Mouse (Mus musculus) liver, adult 2 months (tissue): ENCODE measurements around the gene Ifnlr1. TPM values are rescaled to one million over a fixed set of nuclear protein-coding genes. Genes with fewer than 3 reads are reported as not detected.

Experiments used
- DNase-seq: peaks from one replicate; pipeline ENCODE4 v3.0.0-alpha.2; 2011; ENCODE audit warnings: low read depth, low spot score; ENCODE audit errors: extremely low read depth
- H3K27ac ChIP-seq: fragments of 200-500 bp; replicated peaks from 2 replicates; pipeline ENCODE4 v1.5.1; 2012; ENCODE audit warnings: low read depth, mild to moderate bottlenecking, control low read depth, inconsistent platforms, low read length; ENCODE audit not compliant: insufficient read depth
- H3K27me3 ChIP-seq: fragments of 200-500 bp; 2 replicates; pipeline ENCODE4 v1.6.1; 2012; ENCODE audit warnings: mild to moderate bottlenecking, moderate library complexity, low read length, inconsistent platforms; ENCODE audit not compliant: control insufficient read depth, insufficient read depth
- H3K36me3 ChIP-seq: fragments of 200-500 bp; 2 replicates; pipeline ENCODE4 v1.6.1; 2012; ENCODE audit warnings: low read length, inconsistent platforms; ENCODE audit not compliant: control insufficient read depth, insufficient read depth
- H3K4me1 ChIP-seq: fragments of 200-500 bp; 2 replicates; pipeline ENCODE4 v1.6.1; 2011; ENCODE audit warnings: low read length; ENCODE audit not compliant: control insufficient read depth, insufficient read depth
- H3K4me3 ChIP-seq: fragments of 200-500 bp; 2 replicates; pipeline ENCODE4 v1.5.1; 2011; ENCODE audit warnings: low read depth, mild to moderate bottlenecking, control low read depth, low read length, moderate library complexity; ENCODE audit not compliant: insufficient read depth
- H3K79me2 ChIP-seq: fragments of 200-500 bp; 2 replicates; pipeline ENCODE4 v1.6.1; 2012; ENCODE audit warnings: inconsistent platforms, mild to moderate bottlenecking, low read length, moderate library complexity; ENCODE audit not compliant: control insufficient read depth, insufficient read depth
- H3K9ac ChIP-seq: fragments of 200-500 bp; 2 replicates; pipeline ENCODE4 v1.6.1; 2012; ENCODE audit warnings: low read depth, mild to moderate bottlenecking, control low read depth, inconsistent platforms, low read length
- CTCF ChIP-seq: fragments of 200-500 bp; IDR thresholded peaks from 2 replicates; pipeline ENCODE4 v1.5.1; 2011; ENCODE audit warnings: low read depth, low read length, control low read depth
- POLR2A ChIP-seq: fragments of 200-500 bp; IDR thresholded peaks from 2 replicates; pipeline ENCODE4 v1.6.1; 2011; ENCODE audit warnings: low read length, control low read depth; ENCODE audit not compliant: insufficient read depth; ENCODE audit errors: extremely low read depth
- WGBS: fragments of 180-500 bp; shearing (Covaris S2); methylation state at CpG from one replicate; pipeline ENCODE4 v1.1.7; 2018; 5-methylcytosine and 5-hydroxymethylcytosine counted together
- polyA plus RNA-seq: library from polyadenylated mRNA; depleted of rRNA; stranded (reverse); fragments of >200 nt; gene quantifications from 2 replicates; pipeline ENCODE4 v1.2.3, GENCODE M21; 2012
- total RNA-seq: library from RNA; depleted of rRNA; stranded (reverse); fragments of >200 nt; gene quantifications from 2 replicates; pipeline ENCODE4 v1.2.3, GENCODE M21; 2014

Gene Ifnlr1
- total and polyA plus RNA-seq, 2 experiments = under 0.01 to 0.06 TPM

DNA sequence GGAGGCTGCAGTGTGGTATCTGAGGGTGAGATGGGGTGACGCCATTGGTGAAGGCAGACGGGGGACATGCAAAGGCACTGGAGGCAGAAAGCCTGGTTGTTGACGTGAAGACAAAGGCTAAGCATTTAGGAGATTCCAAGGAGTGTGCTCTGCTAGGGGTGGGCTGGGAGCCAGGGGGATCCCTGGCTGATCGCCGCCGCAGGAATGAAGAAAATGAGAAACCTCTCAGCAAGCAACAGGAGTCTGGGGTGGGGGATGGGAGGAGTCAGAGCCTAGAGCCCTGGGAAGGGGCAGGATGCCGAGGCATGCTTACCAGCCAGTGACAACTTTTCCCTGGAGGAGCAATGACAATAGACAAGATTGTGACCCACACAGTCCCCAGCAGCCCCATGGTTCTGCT, 30.6 kb upstream of the Ifnlr1 start:
- Histone ChIP-seq H3K4me3 (no peak overlapping the region), H3K79me2 (no peaks in the 10 kb centered on the region), H3K9ac (no peak overlapping the region), H3K4me1 (peaks cover 2% of the 10 kb centered on the region), H3K27me3 (no peaks in the 10 kb centered on the region), H3K36me3 (no peaks in the 10 kb centered on the region), H3K27ac (no peak overlapping the region)
- TF ChIP-seq CTCF = no peak
- no peak for TF ChIP-seq POLR2A
- WGBS = 78% methylated on average over 7 of the region's 7 CpGs
- no peak for DNase-seq

DNA sequence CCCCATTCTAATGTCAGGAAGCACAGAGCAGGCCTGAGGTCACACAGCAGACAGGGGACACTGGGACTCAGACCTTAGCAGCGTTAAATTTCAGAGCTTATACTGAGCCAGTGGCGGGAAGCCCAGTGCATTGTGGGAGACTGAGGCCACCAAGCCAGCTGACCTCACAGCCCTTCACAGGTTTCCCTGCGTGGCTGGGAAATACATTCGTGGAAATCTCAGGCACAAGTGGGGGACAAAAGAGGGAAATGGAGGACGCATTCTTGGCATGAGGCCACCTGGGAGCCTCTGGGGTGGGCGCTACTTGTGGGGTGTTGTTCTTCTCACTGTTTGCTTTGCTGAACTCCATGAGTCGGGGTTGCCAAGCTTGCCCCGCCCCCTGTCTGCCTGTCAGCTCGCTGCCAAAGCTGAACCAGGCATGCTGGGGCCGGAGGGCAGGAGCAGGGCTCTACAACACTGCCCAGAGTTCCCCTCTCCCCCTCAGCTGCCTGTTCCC, 29.9 kb upstream of the Ifnlr1 start:
- 16% methylated on average over 10 of the region's 10 CpGs for WGBS

DNA sequence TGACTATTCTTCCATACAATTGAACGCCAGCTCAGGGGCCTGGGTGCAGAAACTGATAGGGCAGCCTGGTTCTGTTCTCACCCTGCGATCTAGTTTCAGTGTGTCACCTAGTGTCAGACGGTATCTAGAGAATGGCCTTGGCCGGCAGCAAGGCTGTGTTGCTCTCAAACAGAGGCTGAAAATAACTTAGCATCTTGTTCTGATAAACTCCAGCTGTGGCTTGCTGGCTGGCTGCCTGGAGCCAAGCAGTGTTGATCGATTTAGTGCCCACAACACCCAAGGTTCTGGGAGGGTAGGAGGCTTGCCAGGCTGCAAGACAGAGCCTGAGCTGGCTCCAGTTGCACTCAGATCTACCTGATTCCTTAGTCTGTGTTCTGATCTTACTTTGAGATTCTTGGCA, 27.6 kb upstream of the Ifnlr1 start:
- Histone ChIP-seq H3K27ac (no peak overlapping the region), H3K36me3 (no peaks in the 10 kb centered on the region), H3K9ac (no peak overlapping the region), H3K4me1 (peaks cover 2% of the 10 kb centered on the region), H3K27me3 (no peaks in the 10 kb centered on the region), H3K79me2 (no peaks in the 10 kb centered on the region), H3K4me3 (no peak overlapping the region)
- no peak for DNase-seq
- 60% methylated on average over 5 of the region's 5 CpGs for WGBS
- TF ChIP-seq CTCF (no peak), POLR2A (no peak)

More for the DNA sequence above, 29.9 kb upstream of the Ifnlr1 start:
- H3K79me2 ChIP-seq = no peaks in the 10 kb centered on the region
- H3K36me3 ChIP-seq = no peaks in the 10 kb centered on the region
- peak overlapping the region; percentile 62 for H3K9ac ChIP-seq
- peaks cover 2% of the 10 kb centered on the region for H3K4me1 ChIP-seq
- H3K4me3 ChIP-seq = peak overlapping the region; percentile 8; the same call in 1 of the 2 replicates
- H3K27me3 ChIP-seq = no peaks in the 10 kb centered on the region
- DNase-seq = peak; percentile 64
- no peak overlapping the region for H3K27ac ChIP-seq
- TF ChIP-seq POLR2A = no peak

DNA sequence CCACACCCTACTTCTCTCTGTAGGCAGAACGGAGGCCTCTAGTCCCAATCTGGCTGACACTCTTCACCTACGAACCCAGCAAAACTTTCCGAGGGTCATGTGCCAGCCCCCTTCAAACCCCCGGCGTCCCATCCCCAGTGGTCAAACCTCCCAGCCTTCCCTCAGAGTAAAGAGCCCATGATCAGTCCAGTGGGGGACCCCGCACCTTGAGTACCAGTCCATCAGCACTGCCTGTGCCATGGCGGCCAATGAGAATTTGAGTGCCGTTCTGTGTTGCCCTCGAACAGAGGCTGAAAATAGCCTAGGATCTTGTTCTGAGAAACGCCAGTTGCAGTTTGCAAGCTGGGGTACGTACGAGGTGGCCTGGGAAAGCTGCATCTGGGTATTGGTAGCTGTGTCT, 27.2 kb upstream of the Ifnlr1 start:
- H3K27me3 ChIP-seq = no peaks in the 10 kb centered on the region
- 86% methylated on average over 12 of the region's 12 CpGs for WGBS
- no peak overlapping the region for H3K4me3 ChIP-seq

DNA sequence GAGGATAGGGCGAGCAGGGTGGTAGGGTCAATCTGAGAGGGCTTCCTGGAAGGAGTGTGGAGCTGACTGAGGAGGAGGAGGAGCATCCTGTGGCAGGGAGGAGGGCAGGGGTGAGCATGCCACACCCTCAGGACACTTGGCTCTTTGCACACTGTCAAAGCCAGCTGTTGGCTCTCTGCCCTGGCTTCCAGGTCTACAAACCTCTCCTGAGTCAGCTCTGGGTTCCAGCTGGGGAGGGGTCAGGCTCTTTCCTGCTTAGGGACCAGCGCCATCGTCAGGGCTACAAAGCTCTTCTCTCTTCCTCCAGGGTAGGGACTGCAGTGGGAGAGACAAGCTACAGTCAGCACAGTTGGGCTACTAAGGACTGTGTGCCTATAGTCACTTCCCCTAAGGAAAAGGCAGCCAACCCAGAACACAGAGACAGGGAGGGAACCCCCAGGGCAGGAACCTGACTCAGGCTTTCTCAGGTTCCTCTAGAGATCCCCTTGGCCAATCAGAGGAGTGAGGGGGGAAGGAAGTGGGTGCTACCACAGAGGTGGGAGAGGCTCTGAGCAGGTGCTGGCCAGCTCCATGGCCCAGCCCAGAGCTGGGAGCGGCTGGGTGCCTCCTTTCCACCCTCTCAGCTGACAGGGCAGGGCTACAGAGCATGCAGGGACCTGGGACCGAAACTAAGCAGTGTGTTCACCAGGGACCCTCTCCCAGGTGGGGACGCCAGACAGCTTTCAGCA, 24.8 kb upstream of the Ifnlr1 start:
- Histone ChIP-seq H3K27ac (no peak overlapping the region), H3K4me1 (no peaks in the 10 kb centered on the region), H3K4me3 (no peak overlapping the region), H3K9ac (no peak overlapping the region), H3K27me3 (no peaks in the 10 kb centered on the region), H3K79me2 (no peaks in the 10 kb centered on the region), H3K36me3 (no peaks in the 10 kb centered on the region)
- peak; percentile 68 for DNase-seq
- TF ChIP-seq POLR2A (no peak), CTCF (no peak)
- 63% methylated on average over 6 of the region's 6 CpGs for WGBS

More for the DNA sequence above, 27.2 kb upstream of the Ifnlr1 start:
- no peak for TF ChIP-seq CTCF
- TF ChIP-seq POLR2A = no peak
- Histone ChIP-seq H3K9ac (no peak overlapping the region), H3K27ac (no peak overlapping the region), H3K4me1 (peaks cover 2% of the 10 kb centered on the region), H3K79me2 (no peaks in the 10 kb centered on the region), H3K36me3 (no peaks in the 10 kb centered on the region)
- no peak for DNase-seq

DNA sequence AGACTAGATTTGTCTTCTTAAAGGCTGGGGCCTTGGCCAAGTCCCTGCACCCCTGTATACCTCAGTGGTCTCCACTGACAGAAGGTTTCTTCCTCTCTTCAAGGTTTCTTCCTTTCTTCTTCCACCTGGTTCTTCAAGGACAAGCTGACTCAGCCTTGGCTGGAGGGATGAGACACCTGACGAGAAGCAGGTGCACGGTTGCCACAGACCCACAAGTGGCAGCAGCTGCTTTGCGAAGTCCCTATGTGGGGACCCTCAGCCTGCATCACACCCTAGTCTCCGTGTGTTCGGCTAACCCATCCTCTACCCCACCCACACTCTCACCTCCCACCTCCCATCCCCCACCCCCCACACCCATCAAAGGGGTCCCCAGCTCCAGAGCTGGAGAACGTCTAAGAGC, 24.1 kb upstream of the Ifnlr1 start:
- no peak for DNase-seq
- H3K4me3 ChIP-seq = no peak overlapping the region
- WGBS = 86% methylated on average over 6 of the region's 6 CpGs
- no peak for TF ChIP-seq CTCF
- no peak for TF ChIP-seq POLR2A
- H3K36me3 ChIP-seq = no peaks in the 10 kb centered on the region
- H3K27ac ChIP-seq = no peak overlapping the region
- H3K79me2 ChIP-seq = no peaks in the 10 kb centered on the region
- H3K27me3 ChIP-seq = no peaks in the 10 kb centered on the region
- H3K4me1 ChIP-seq = no peaks in the 10 kb centered on the region
- H3K9ac ChIP-seq = no peak overlapping the region
